Mouse (Mus musculus): Measurements from ENCODE around the gene Scaf1.

- TF ChIP-seq CTCF (IDR thresholded peaks at IDR 0.05; ENCODE audit: low read depth) (no peak), EP300 (IDR thresholded peaks at IDR 0.05; ENCODE audit: low read depth) (no peak)
These were observed 11.6 kb downstream of the Scaf1 start for GRCm38 (mm10) chr7:45004546-45004945.

All from liver, embryonic 14.5 days (tissue).